Mouse (Mus musculus) stomach, postnatal 0 days (tissue): ENCODE results near the gene 9530077C05Rik. TPM values are rescaled to one million over a fixed set of nuclear protein-coding genes. Genes with fewer than 3 reads are reported as not detected.
A peak's percentile ranks its signal among the peaks of the same experiment; 100 is the strongest.

Experiments
- ATAC-seq: fragments of 200-750 bp; cut with Nextera tagmentation; 2 replicates; pipeline ENCODE4 v1.8.0; 2017; ENCODE audit not compliant: low FRiP score, low TSS enrichment
- DNase-seq: peaks from one replicate; pipeline ENCODE4 v3.0.0-alpha.2; 2016; ENCODE audit warnings: low spot score
- H3K27ac ChIP-seq: fragments of 300-500 bp; sonication (generic); replicated peaks from 2 replicates; pipeline ENCODE4 v1.5.1; 2014; ENCODE audit warnings: mild to moderate bottlenecking, control low read depth
- H3K27me3 ChIP-seq: fragments of 300-500 bp; sonication (generic); 2 replicates; pipeline ENCODE4 v1.6.1; 2014; ENCODE audit warnings: low read length; ENCODE audit not compliant: control insufficient read depth, insufficient read depth
- H3K36me3 ChIP-seq: fragments of 300-500 bp; sonication (generic); 2 replicates; pipeline ENCODE4 v1.6.1; 2014; ENCODE audit warnings: low read length, mixed read lengths; ENCODE audit not compliant: control insufficient read depth, insufficient read depth
- H3K4me1 ChIP-seq: fragments of 300-500 bp; sonication (generic); replicated peaks from 2 replicates; pipeline ENCODE4 v1.6.1; 2014; ENCODE audit warnings: antibody characterized with exemption; ENCODE audit not compliant: control insufficient read depth, insufficient read depth
- H3K4me2 ChIP-seq: fragments of 300-500 bp; sonication (generic); replicated peaks from 2 replicates; pipeline ENCODE4 v1.6.1; 2014; ENCODE audit warnings: low read depth, mild to moderate bottlenecking, control low read depth, moderate library complexity
- H3K4me3 ChIP-seq: fragments of 300-500 bp; sonication (generic); 2 replicates; pipeline ENCODE4 v1.5.1; 2014; ENCODE audit warnings: low read depth, low read length, control low read depth
- H3K9ac ChIP-seq: fragments of 300-500 bp; sonication (generic); 2 replicates; pipeline ENCODE4 v1.6.1; 2014; ENCODE audit warnings: mild to moderate bottlenecking, low read length, control low read depth, mixed read lengths
- H3K9me3 ChIP-seq: fragments of 300-500 bp; sonication (generic); 2 replicates; pipeline ENCODE4 v1.6.1; 2016; ENCODE audit warnings: low read length; ENCODE audit not compliant: control insufficient read depth
- CTCF ChIP-seq: IDR thresholded peaks from 2 replicates; pipeline ENCODE4 v1.5.1; 2016; ENCODE audit warnings: antibody characterized with exemption, low read depth, mild to moderate bottlenecking, moderate library complexity
- EP300 ChIP-seq: optimal IDR thresholded peaks from 2 replicates; pipeline ENCODE3; 2016; ENCODE audit warnings: antibody characterized with exemption
- WGBS: fragments of 180-500 bp; shearing (Covaris S2); extraction: QIAGEN DNeasy Blood & Tissue Kit; methylation state at CpG from one replicate; pipeline ENCODE4 v1.1.7; 2014; 5-methylcytosine and 5-hydroxymethylcytosine counted together
- polyA plus RNA-seq: library from polyadenylated mRNA; unstranded; fragments of >200 nt; fragmentation: Nextera tagmentation; extraction: Ambion mirVana; gene quantifications from 2 replicates; pipeline ENCODE4 v1.2.1, GENCODE M21; 2015

The 9530077C05Rik gene
- polyA plus RNA-seq, 1 experiment from 2014 or later = 2.8 TPM

DNA sequence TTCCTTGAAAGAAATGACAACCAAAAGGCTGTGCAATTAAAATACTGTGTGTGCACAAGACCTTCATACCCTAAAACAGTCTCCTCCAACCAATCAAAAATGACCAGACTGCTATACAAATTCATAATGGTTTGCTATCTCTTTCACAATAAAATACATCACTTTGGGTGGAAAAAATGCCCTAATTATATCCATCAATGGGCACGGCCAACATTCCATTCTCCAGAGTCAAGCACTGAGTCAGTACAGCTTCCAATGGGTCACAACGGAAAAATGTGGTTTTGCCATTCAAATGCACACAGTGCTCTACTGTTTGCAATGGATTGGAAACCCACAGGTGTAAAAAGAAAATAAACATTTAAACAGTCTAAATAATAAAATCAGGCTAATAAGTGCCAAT, 25.4 kb upstream of the 9530077C05Rik start:
- ATAC-seq (no peak), DNase-seq (no peak)
- no peak overlapping the region; the same call in 1 of the 2 replicates for H3K4me2 ChIP-seq
- H3K4me1 ChIP-seq = no peaks in the 10 kb centered on the region
- H3K4me3 ChIP-seq = no peak overlapping the region
- TF ChIP-seq EP300 = no peak
- TF ChIP-seq CTCF = no peak
- no peaks in the 10 kb centered on the region for H3K9me3 ChIP-seq
- no peaks in the 10 kb centered on the region for H3K27me3 ChIP-seq
- WGBS = 41% methylated on average over 2 of the region's 2 CpGs
- H3K27ac ChIP-seq = peak overlapping the region; percentile 67
- H3K36me3 ChIP-seq = no peaks in the 10 kb centered on the region
- no peak overlapping the region for H3K9ac ChIP-seq

DNA sequence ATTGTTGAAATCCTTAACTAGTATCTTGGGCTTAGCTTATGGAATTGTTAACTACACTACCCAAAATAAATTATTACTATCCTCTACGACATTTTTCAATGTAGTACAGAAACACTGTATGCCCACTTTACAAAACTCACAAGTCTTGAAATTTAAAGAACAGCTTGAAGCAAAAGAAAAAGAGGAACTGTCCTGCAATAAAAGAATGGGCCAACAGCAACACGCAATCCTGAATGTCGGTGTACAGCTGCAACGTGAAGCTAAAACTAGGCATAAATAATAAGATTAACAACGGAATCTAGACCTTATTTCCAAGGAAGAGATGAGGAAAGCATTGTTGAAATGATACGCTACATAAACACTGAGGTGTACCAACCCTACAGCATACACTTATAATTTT, 23.4 kb upstream of the 9530077C05Rik start:
- DNase-seq = no peak
- TF ChIP-seq CTCF (no peak), EP300 (no peak)
- Histone ChIP-seq H3K4me2 (peak overlapping the region; percentile 99), H3K27ac (peak overlapping the region; percentile 88), H3K4me3 (peak overlapping the region; percentile 82), H3K9me3 (no peaks in the 10 kb centered on the region), H3K27me3 (no peaks in the 10 kb centered on the region), H3K4me1 (no peaks in the 10 kb centered on the region), H3K9ac (peak overlapping the region; percentile 75), H3K36me3 (no peaks in the 10 kb centered on the region)
- ATAC-seq = no peak
- 11% methylated on average over 6 of the region's 6 CpGs for whole genome bisulfite sequencing

DNA sequence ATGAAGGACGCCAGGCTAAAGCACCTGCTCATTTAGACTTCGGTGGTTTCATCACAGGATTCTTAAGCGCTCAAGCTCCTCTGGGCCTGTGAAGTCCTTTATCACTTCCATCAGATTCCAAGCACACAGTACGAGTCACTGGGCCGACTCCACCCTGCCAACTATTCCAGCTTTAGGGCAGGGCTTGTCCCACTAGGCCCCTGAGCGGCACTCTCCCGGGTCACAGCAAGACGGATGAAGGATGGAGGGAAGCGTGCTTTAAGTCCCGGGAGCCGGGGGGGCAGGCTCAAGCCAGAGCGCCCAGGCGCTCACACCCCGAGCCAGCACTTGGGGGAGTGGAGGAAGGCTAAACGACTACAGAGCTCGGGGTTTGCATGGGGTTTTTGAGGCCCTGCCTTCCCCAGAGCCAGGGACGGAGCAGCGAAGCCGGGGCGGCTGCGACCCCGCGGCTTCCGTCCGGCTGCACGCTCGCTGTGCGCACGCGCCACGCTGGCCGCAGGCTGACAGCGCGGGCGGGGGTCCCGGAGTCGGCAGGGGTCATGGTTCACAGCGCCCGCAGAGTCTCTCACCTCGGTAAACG, 22.8 kb upstream of the 9530077C05Rik start:
- peak; percentile 65 for DNase-seq

DNA sequence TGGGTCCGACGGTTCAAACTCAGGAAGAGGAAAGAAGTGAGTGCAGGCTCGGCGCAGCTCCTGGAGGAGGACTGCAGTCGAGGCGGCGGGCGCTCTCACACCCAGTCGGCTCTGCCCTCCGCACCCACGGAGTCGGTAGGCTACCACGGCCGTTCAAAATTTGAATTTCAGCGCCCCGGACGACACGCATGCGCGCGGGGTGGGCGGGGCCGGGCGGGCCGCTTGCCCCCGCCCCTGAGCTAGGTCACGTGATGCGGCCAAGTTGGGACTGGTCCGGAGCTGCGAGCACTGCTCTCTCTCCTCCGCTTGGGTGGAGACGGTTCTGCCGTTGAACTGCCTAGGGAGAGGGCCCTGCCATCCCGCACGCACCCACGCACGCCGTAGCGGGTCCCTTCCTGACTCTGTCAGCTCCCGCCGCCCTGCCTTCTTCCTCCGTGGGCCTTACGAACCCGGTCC, 22.3 kb upstream of the 9530077C05Rik start, which contains the start of gene Anln:
TSS of gene Anln (minus strand) at position 168 of the 456 bp plus-strand sequence.
- Histone ChIP-seq H3K27ac (peak within 1 kb of the TSS; percentile 96), H3K9ac (peak within 1 kb of the TSS; percentile 86), H3K27me3 (no peaks in the 10 kb centered on the region), H3K4me1 (no peaks in the 10 kb centered on the region), H3K4me2 (peak within 1 kb of the TSS; percentile 99), H3K36me3 (no peaks in the 10 kb centered on the region), H3K9me3 (no peaks in the 10 kb centered on the region), H3K4me3 (peak within 1 kb of the TSS; percentile 82)
- ATAC-seq (peak; percentile 96), DNase-seq (peak; percentile 96)
- WGBS = under 1% methylated on average over 35 of the region's 44 CpGs
- TF ChIP-seq EP300 (no peak), CTCF (peak; percentile 35; the same call in 1 of the 2 replicates)

More for the DNA sequence above, 22.8 kb upstream of the 9530077C05Rik start:
- H3K36me3 ChIP-seq = no peaks in the 10 kb centered on the region
- H3K27ac ChIP-seq = peak overlapping the region; percentile 88
- no peaks in the 10 kb centered on the region for H3K4me1 ChIP-seq
- WGBS = 0% methylated on average over 40 of the region's 41 CpGs
- H3K9me3 ChIP-seq = no peaks in the 10 kb centered on the region
- peak overlapping the region; percentile 82 for H3K4me3 ChIP-seq
- peak overlapping the region; percentile 75 for H3K9ac ChIP-seq
- H3K27me3 ChIP-seq = no peaks in the 10 kb centered on the region
- H3K4me2 ChIP-seq = peak overlapping the region; percentile 99
- TF ChIP-seq CTCF (no peak), EP300 (no peak)
- peak; percentile 70 for ATAC-seq

DNA sequence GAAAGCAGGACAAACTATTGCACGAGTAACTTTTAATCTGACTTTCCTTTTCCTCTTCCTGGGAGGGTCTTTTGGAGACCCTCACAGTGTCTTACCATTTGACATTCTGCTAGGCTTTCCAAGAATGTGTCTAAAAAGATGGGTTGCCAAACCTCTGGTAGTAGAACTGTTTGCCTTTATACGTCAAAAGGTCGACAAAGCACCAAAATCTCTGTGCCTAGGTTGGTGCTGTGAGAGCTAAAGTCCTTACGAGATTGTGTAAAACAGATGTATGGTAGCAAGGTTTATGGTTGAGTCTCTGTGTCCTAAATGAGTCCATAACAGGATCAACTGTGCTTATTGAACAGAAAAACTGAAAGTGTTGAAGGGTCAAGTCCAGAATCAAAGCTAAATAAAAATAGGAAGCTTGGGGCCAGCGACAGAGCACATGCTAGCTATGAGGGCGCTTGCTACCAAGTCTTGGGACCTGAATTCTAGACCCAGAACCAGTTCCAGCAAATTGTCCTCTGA, 21.5 kb upstream of the 9530077C05Rik start:
- H3K9ac ChIP-seq = peak overlapping the region; percentile 86
- no peaks in the 10 kb centered on the region for H3K4me1 ChIP-seq
- peak overlapping the region; percentile 99 for H3K4me2 ChIP-seq
- H3K4me3 ChIP-seq = no peak overlapping the region
- ATAC-seq (no peak), DNase-seq (no peak)
- TF ChIP-seq EP300 (no peak), CTCF (no peak)
- H3K27me3 ChIP-seq = no peaks in the 10 kb centered on the region
- H3K27ac ChIP-seq = peak overlapping the region; percentile 96
- no peaks in the 10 kb centered on the region for H3K9me3 ChIP-seq
- no peaks in the 10 kb centered on the region for H3K36me3 ChIP-seq
- WGBS = 50% methylated on average over 6 of the region's 6 CpGs

DNA sequence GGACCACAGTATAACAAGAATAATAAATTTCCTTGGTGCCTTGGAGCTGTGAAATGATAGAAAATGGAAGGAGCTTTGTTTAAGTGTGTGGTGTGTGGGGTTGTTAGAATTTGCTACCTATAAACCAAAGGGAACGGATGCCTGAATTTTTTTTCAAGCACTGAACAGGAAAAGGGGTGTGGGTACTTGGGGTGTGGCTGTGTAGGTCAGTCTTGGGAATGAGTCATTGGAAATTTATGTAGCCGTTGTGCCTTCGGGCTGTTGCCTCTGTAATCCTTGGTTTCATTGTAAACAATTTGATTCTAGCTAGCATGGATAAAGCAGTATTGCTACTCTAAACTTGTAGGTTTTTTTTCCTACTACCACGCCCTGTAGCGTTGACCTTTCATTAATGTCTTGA, 20.9 kb upstream of the 9530077C05Rik start:
- Histone ChIP-seq H3K4me1 (no peaks in the 10 kb centered on the region), H3K27ac (no peak overlapping the region), H3K9ac (no peak overlapping the region), H3K36me3 (no peaks in the 10 kb centered on the region), H3K4me2 (no peak overlapping the region), H3K9me3 (no peaks in the 10 kb centered on the region), H3K27me3 (no peaks in the 10 kb centered on the region), H3K4me3 (no peak overlapping the region)
- TF ChIP-seq CTCF = no peak
- TF ChIP-seq EP300 = no peak
- DNase-seq (peak; percentile 36), ATAC-seq (0 out of 2 replicates have a peak, but pooled peaks have one; percentile 31)
- WGBS = 49% methylated on average over 5 of the region's 5 CpGs
